Mouse (Mus musculus): ENCODE results near the gene Vmn1r33.
"Not testable (repeated sequence)": the region's sequence is repeated elsewhere in the genome, so short reads cannot be mapped to it uniquely, and the experiment has no call there.

Gene Vmn1r33

DNA sequence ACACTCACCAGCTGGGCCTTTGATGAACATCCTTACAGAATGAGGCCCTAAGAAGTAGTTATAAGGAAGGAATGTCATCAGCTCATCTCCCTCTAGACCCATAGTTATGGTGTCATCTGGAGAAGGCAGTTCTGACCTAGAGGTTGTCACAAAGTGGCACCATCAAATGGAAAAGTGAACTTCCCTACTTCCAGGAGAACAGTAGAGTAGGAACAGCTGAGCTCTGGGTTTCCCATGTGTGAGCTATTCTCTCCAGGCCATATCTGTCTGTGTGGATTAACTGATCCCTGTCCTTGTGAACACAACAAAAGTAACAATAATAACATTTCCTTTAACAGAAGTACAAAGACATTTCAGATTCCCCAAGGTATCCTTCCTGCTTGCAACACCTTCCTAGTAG, at the start of gene Vmn1r33:
Gene Vmn1r33, minus strand, starts transcription at position 101 of the 400 bp plus-strand sequence.
- not testable (repeated sequence) for DNase-seq (ENCODE audit: low spot score)

GRCm38 (mm10) chr6:66643779-66644178, 25.7 kb upstream of the Vmn1r33 start, which contains the start of gene Vmn1r34:
TSS of gene Vmn1r34 (minus strand) at chr6:66643879.
- DNase-seq (ENCODE audit: low spot score) = no peak

DNA sequence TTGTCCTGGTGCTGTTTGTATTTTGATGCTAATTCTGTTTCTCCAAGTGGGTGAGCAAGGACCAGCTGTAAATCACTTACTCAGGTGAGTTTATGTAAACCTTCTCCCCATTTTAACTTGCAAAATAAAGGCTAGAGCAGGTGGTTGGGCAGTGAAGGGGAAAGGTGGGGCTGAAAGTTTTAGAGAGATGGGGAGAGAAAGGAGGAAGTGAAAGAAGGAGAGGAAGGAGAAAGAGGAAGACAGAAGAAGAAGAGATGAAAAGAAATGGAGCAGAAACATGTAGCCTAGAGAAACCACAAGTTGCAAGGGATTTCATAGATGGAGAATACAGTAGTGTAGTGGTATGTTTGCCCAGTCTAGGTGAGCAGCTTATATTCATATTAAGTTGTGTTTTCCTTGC, 22.3 kb downstream of the Vmn1r33 start:
- no peak for DNase-seq (ENCODE audit: low spot score)

Measured in ovary, adult 18-20 months (tissue).